Mouse (Mus musculus) midbrain, embryonic 15.5 days (tissue): ENCODE data around the gene Dcaf10. TPM values are rescaled to one million over a fixed set of nuclear protein-coding genes. Genes with fewer than 3 reads are reported as not detected.

Experiments used
- ATAC-seq: fragments of 200-750 bp; cut with Nextera tagmentation; replicated peaks from 2 replicates; pipeline ENCODE4 v1.8.0; 2017; ENCODE audit warnings: moderate TSS enrichment
- H3K27ac ChIP-seq: fragments of 300-500 bp; sonication (generic); 2 replicates; pipeline ENCODE4 v1.5.1; 2015; ENCODE audit warnings: mild to moderate bottlenecking, inconsistent platforms
- H3K27me3 ChIP-seq: fragments of 300-500 bp; sonication (generic); replicated peaks from 2 replicates; pipeline ENCODE4 v1.6.1; 2015; ENCODE audit warnings: inconsistent platforms
- H3K36me3 ChIP-seq: fragments of 300-500 bp; sonication (generic); replicated peaks from 2 replicates; pipeline ENCODE4 v1.6.1; 2015; ENCODE audit warnings: inconsistent platforms
- H3K4me1 ChIP-seq: fragments of 300-500 bp; sonication (generic); 2 replicates; pipeline ENCODE4 v1.6.1; 2015; ENCODE audit warnings: inconsistent platforms
- H3K4me2 ChIP-seq: fragments of 300-500 bp; sonication (generic); 2 replicates; pipeline ENCODE4 v1.6.1; 2015; ENCODE audit warnings: inconsistent platforms, mild to moderate bottlenecking, moderate library complexity
- H3K4me3 ChIP-seq: fragments of 300-500 bp; sonication (generic); 2 replicates; pipeline ENCODE4 v1.5.1; 2015; ENCODE audit warnings: mild to moderate bottlenecking, inconsistent platforms
- H3K9ac ChIP-seq: fragments of 300-500 bp; sonication (generic); 2 replicates; pipeline ENCODE4 v1.6.1; 2015; ENCODE audit warnings: mild to moderate bottlenecking, inconsistent platforms
- H3K9me3 ChIP-seq: fragments of 300-500 bp; sonication (generic); 2 replicates; pipeline ENCODE4 v1.6.1; 2016; ENCODE audit warnings: inconsistent platforms
- WGBS: fragments of 180-500 bp; shearing (Covaris S2); methylation state at CpG from one replicate; pipeline ENCODE4 v1.1.7; 2015; ENCODE audit warnings: mixed read lengths; 5-methylcytosine and 5-hydroxymethylcytosine counted together
- polyA plus RNA-seq: library from polyadenylated mRNA; unstranded; fragments of >200 nt; fragmentation: Nextera tagmentation; extraction: Ambion mirVana; gene quantifications from 2 replicates; pipeline ENCODE4 v1.2.1, GENCODE M21; 2015

The Dcaf10 gene
- polyA plus RNA-seq = 8.4 and 8.7 TPM in 2 replicates

GRCm38 (mm10) chr4:45341669-45342249, at the start of gene Dcaf10:
Gene Dcaf10, plus strand, starts transcription at chr4:45342101.
- H3K4me2 ChIP-seq = peak within 1 kb of the TSS; percentile 83
- H3K4me3 ChIP-seq = peak within 1 kb of the TSS; percentile 71
- no peaks in the 10 kb centered on the region for H3K36me3 ChIP-seq
- H3K27ac ChIP-seq = peak within 1 kb of the TSS; percentile 94
- no peaks in the 10 kb centered on the region for H3K9me3 ChIP-seq
- H3K9ac ChIP-seq = peak within 1 kb of the TSS; percentile 85
- H3K27me3 ChIP-seq = no peaks in the 10 kb centered on the region
- peaks cover 30% of the 10 kb centered on the region for H3K4me1 ChIP-seq
- ATAC-seq = peak; percentile 95
- WGBS = under 1% methylated on average over 42 of the region's 42 CpGs

GRCm38 (mm10) chr4:45296662-45297564, 45.0 kb upstream of the Dcaf10 start, which contains the start of gene Trmt10b:
Gene Trmt10b, plus strand, starts transcription at chr4:45297127.
- peak within 1 kb of the TSS; percentile 90 for H3K4me3 ChIP-seq
- peak within 1 kb of the TSS; percentile 84 for H3K9ac ChIP-seq
- H3K4me2 ChIP-seq = peak within 1 kb of the TSS; percentile 62
- H3K27me3 ChIP-seq = no peaks in the 10 kb centered on the region
- H3K9me3 ChIP-seq = no peaks in the 10 kb centered on the region
- H3K4me1 ChIP-seq = peaks cover 20% of the 10 kb centered on the region
- H3K36me3 ChIP-seq = 0 out of 2 replicates have a peak, but pooled peaks cover 8% of the 10 kb centered on the region
- H3K27ac ChIP-seq = peak within 1 kb of the TSS; percentile 30; the same call in 1 of the 2 replicates
- peak; percentile 95 for ATAC-seq
- WGBS = 20% methylated on average over 27 of the region's 27 CpGs

- Histone ChIP-seq H3K9me3 (no peaks in the 10 kb centered on the region), H3K4me2 (no peak overlapping the region), H3K36me3 (peaks cover 59% of the 10 kb centered on the region), H3K27ac (no peak overlapping the region), H3K27me3 (no peaks in the 10 kb centered on the region), H3K4me3 (no peak overlapping the region), H3K4me1 (no peaks in the 10 kb centered on the region), H3K9ac (no peak overlapping the region)
- ATAC-seq = no peak
- WGBS = 97% methylated on average over 14 of the region's 14 CpGs
Observed at GRCm38 (mm10) chr4:45305536-45305935, 36.4 kb upstream of the Dcaf10 start.

- Histone ChIP-seq H3K4me3 (no peak overlapping the region), H3K9ac (no peak overlapping the region), H3K36me3 (peaks cover 43% of the 10 kb centered on the region), H3K9me3 (no peaks in the 10 kb centered on the region), H3K27me3 (no peaks in the 10 kb centered on the region), H3K4me2 (no peak overlapping the region), H3K27ac (no peak overlapping the region), H3K4me1 (no peaks in the 10 kb centered on the region)
- 31% methylated on average over 11 of the region's 11 CpGs for WGBS
- ATAC-seq = no peak
Observed at GRCm38 (mm10) chr4:45308046-45308445, 33.9 kb upstream of the Dcaf10 start.

GRCm38 (mm10) chr4:45308606-45309005, 33.3 kb upstream of the Dcaf10 start:
- no peak for ATAC-seq

GRCm38 (mm10) chr4:45311056-45311455, 30.8 kb upstream of the Dcaf10 start:
- H3K27ac ChIP-seq = no peak overlapping the region
- no peak overlapping the region for H3K9ac ChIP-seq
- peaks cover 38% of the 10 kb centered on the region for H3K36me3 ChIP-seq
- WGBS = 97% methylated on average over 2 of the region's 2 CpGs
- no peaks in the 10 kb centered on the region for H3K4me1 ChIP-seq
- no peak for ATAC-seq
- no peak overlapping the region for H3K4me2 ChIP-seq
- no peaks in the 10 kb centered on the region for H3K9me3 ChIP-seq
- no peak overlapping the region for H3K4me3 ChIP-seq
- H3K27me3 ChIP-seq = no peaks in the 10 kb centered on the region

More at GRCm38 (mm10) chr4:45308606-45309005, 33.3 kb upstream of the Dcaf10 start:
- Histone ChIP-seq H3K27me3 (no peaks in the 10 kb centered on the region), H3K36me3 (peaks cover 43% of the 10 kb centered on the region), H3K4me1 (no peaks in the 10 kb centered on the region), H3K4me2 (no peak overlapping the region), H3K27ac (no peak overlapping the region), H3K9me3 (no peaks in the 10 kb centered on the region), H3K4me3 (no peak overlapping the region), H3K9ac (no peak overlapping the region)
- WGBS = 91% methylated on average over 6 of the region's 6 CpGs

GRCm38 (mm10) chr4:45320159-45320816, 21.6 kb upstream of the Dcaf10 start:
- Histone ChIP-seq H3K9ac (peak overlapping the region; percentile 86), H3K4me3 (peak overlapping the region; percentile 81), H3K36me3 (peaks cover 15% of the 10 kb centered on the region; the same call in 1 of the 2 replicates), H3K9me3 (no peaks in the 10 kb centered on the region), H3K27ac (peak overlapping the region; percentile 86), H3K4me2 (peak overlapping the region; percentile 70), H3K27me3 (peaks cover 22% of the 10 kb centered on the region), H3K4me1 (peaks cover 17% of the 10 kb centered on the region)
- WGBS = under 1% methylated on average over 54 of the region's 56 CpGs
- peak; percentile 94 for ATAC-seq

- Histone ChIP-seq H3K36me3 (no peaks in the 10 kb centered on the region), H3K4me1 (no peaks in the 10 kb centered on the region), H3K27me3 (no peaks in the 10 kb centered on the region), H3K4me2 (no peak overlapping the region), H3K4me3 (no peak overlapping the region), H3K9me3 (no peaks in the 10 kb centered on the region), H3K27ac (no peak overlapping the region), H3K9ac (no peak overlapping the region)
- no peak for ATAC-seq
- 86% methylated on average over 7 of the region's 7 CpGs for WGBS
Observed at GRCm38 (mm10) chr4:45331139-45331538, 10.8 kb upstream of the Dcaf10 start.

- no peak overlapping the region for H3K4me2 ChIP-seq
- 70% methylated on average over 3 of the region's 3 CpGs for WGBS
- H3K9ac ChIP-seq = no peak overlapping the region
- no peaks in the 10 kb centered on the region for H3K27me3 ChIP-seq
- no peak for ATAC-seq
- no peak overlapping the region for H3K27ac ChIP-seq
- no peaks in the 10 kb centered on the region for H3K4me1 ChIP-seq
- H3K9me3 ChIP-seq = no peaks in the 10 kb centered on the region
- no peak overlapping the region for H3K4me3 ChIP-seq
- H3K36me3 ChIP-seq = no peaks in the 10 kb centered on the region
Observed at GRCm38 (mm10) chr4:45332466-45332865, 9.4 kb upstream of the Dcaf10 start.

- Histone ChIP-seq H3K27ac (peak overlapping the region; percentile 94), H3K27me3 (no peaks in the 10 kb centered on the region), H3K36me3 (no peaks in the 10 kb centered on the region), H3K4me3 (peak overlapping the region; percentile 71), H3K4me2 (peak overlapping the region; percentile 83), H3K9me3 (no peaks in the 10 kb centered on the region), H3K4me1 (peaks cover 30% of the 10 kb centered on the region), H3K9ac (peak overlapping the region; percentile 65; the same call in 1 of the 2 replicates)
- ATAC-seq = peak; percentile 37
- WGBS = 52% methylated on average over 9 of the region's 9 CpGs
Observed at GRCm38 (mm10) chr4:45341226-45341625, 675 bp upstream of the Dcaf10 start.

GRCm38 (mm10) chr4:45342286-45343155, 620 bp downstream of the Dcaf10 start, which contains the start of gene Exosc3:
Gene Exosc3, minus strand, starts transcription at chr4:45342732.
- ATAC-seq = peak; percentile 88
- no peaks in the 10 kb centered on the region for H3K9me3 ChIP-seq
- peaks cover 30% of the 10 kb centered on the region for H3K4me1 ChIP-seq
- H3K27ac ChIP-seq = peak within 1 kb of the TSS; percentile 94
- H3K9ac ChIP-seq = peak within 1 kb of the TSS; percentile 85
- H3K27me3 ChIP-seq = no peaks in the 10 kb centered on the region
- peak within 1 kb of the TSS; percentile 83 for H3K4me2 ChIP-seq
- 0 out of 2 replicates have a peak, but pooled peaks cover 4% of the 10 kb centered on the region for H3K36me3 ChIP-seq
- under 1% methylated on average over 69 of the region's 76 CpGs for WGBS
- H3K4me3 ChIP-seq = peak within 1 kb of the TSS; percentile 71
